Mouse (Mus musculus) cerebellum, adult 2 months (tissue): ENCODE measurements around the gene Zfp827. TPM values are rescaled to one million over a fixed set of nuclear protein-coding genes. Genes with fewer than 3 reads are reported as not detected.

Experiments
- DNase-seq, 2 experiments: peaks; one replicate each; pipeline ENCODE4 v3.0.0; 2021
- H3K27ac ChIP-seq: fragments of 200-500 bp; 2 replicates; pipeline ENCODE4 v1.5.1; 2012; ENCODE audit warnings: low read length, control low read depth, inconsistent platforms; ENCODE audit not compliant: insufficient read depth
- H3K27me3 ChIP-seq: fragments of 200-500 bp; 2 replicates; pipeline ENCODE4 v1.6.1; 2012; ENCODE audit warnings: inconsistent platforms, mild to moderate bottlenecking, low read length, moderate library complexity; ENCODE audit not compliant: control insufficient read depth, insufficient read depth
- H3K4me1 ChIP-seq: fragments of 200-500 bp; 2 replicates; pipeline ENCODE4 v1.6.1; 2011; ENCODE audit warnings: low read length; ENCODE audit not compliant: control insufficient read depth, insufficient read depth
- H3K4me3 ChIP-seq: fragments of 200-500 bp; replicated peaks from 2 replicates; pipeline ENCODE3; 2011; ENCODE audit warnings: mild to moderate bottlenecking, low read depth, low read length, control low read depth; ENCODE audit not compliant: insufficient read depth
- CTCF ChIP-seq: fragments of 200-500 bp; IDR thresholded peaks from 2 replicates; pipeline ENCODE4 v1.5.1; 2011; ENCODE audit warnings: low read depth, mild to moderate bottlenecking, control low read depth, low read length, moderate library complexity, borderline replicate concordance; ENCODE audit not compliant: insufficient read depth
- POLR2A ChIP-seq: fragments of 200-500 bp; IDR thresholded peaks from 2 replicates; pipeline ENCODE4 v1.6.1; 2011; ENCODE audit warnings: low read length, control low read depth, borderline replicate concordance; ENCODE audit not compliant: insufficient read depth
- WGBS: fragments of 180-500 bp; shearing (Covaris S2); methylation state at CpG from one replicate; pipeline ENCODE4 v1.1.7; 2018; 5-methylcytosine and 5-hydroxymethylcytosine counted together
- polyA plus RNA-seq: library from polyadenylated mRNA; depleted of rRNA; stranded (reverse); fragments of >200 nt; gene quantifications from 2 replicates; pipeline ENCODE4 v1.2.3, GENCODE M21; 2012

Zfp827 gene
- polyA plus RNA-seq, 1 experiment = 24.7 TPM

DNA sequence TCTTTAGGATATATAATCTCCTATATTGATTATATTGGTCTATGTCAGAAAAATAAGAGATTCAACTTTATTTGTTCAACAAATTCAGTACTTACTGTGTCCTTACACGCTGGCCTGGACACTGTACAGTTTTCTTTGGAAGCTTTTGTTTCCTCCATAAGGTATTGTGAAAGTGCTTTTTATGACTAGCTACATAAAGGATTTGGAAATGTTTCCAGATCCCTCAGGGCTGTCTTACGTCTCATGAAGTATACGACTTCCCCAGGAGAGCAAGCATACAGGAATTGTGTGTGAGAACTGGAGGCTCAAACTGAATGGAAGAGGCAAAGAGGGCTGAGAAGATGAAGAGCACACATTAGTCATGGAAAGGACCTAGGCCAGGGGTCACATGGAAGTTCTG lies 45.1 kb downstream of the Zfp827 start:
- Histone ChIP-seq H3K4me3 (no peak overlapping the region), H3K27me3 (no peaks in the 10 kb centered on the region), H3K4me1 (0 out of 2 replicates have a peak, but pooled peaks cover 4% of the 10 kb centered on the region), H3K27ac (no peak overlapping the region)
- TF ChIP-seq CTCF (no peak), POLR2A (no peak)
- WGBS = 92% methylated on average over 3 of the region's 3 CpGs
- no peak for DNase-seq

DNA sequence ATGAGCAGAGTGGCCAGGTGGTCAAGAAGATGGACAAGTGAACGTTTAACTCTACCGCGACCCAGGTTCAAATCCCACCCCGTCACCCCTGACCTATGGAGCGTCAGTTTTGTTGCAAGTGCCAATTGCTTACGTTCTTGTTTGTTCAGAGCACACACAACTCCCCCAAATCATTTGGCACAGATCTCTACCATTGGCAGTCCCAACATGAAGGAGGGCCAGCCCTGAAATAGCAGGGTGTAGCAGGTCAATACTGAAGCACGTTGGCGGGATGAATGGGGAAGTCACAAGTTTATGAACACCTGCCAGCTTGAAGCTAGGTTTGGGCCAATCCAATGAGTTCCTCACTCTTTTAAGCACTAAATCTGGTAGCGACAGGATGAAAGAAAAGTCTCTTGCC lies 46.7 kb downstream of the Zfp827 start:
- no peak overlapping the region for H3K27ac ChIP-seq
- peaks cover 7% of the 10 kb centered on the region; the same call in 1 of the 2 replicates for H3K4me1 ChIP-seq
- H3K4me3 ChIP-seq = no peak overlapping the region
- DNase-seq = no peak
- TF ChIP-seq POLR2A = no peak
- no peak for TF ChIP-seq CTCF
- WGBS = 53% methylated on average over 9 of the region's 9 CpGs
- H3K27me3 ChIP-seq = no peaks in the 10 kb centered on the region

DNA sequence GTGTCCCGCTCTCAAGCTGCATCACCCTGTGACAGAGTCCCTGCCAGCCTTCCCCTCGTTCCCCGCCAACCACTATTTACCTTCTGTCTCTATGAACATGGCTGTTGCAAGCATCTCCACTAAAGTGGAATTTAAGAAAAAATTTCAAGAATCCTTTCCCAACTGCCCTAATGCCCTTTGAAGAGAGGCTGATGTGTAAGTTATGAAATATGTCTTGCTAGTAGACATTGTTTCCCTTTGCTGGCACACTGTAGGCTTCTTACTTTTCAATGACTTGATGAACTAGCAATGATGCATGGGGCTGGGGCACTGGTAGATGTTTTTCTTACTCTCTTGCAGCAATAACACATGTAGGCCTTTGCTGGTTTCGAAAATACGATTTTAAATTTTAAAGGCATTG lies 49.0 kb downstream of the Zfp827 start:
- Histone ChIP-seq H3K4me3 (no peak overlapping the region), H3K27me3 (no peaks in the 10 kb centered on the region), H3K27ac (no peak overlapping the region), H3K4me1 (peaks cover 7% of the 10 kb centered on the region; the same call in 1 of the 2 replicates)
- no peak for TF ChIP-seq POLR2A
- TF ChIP-seq CTCF = no peak
- 92% methylated on average over 5 of the region's 5 CpGs for WGBS
- DNase-seq = no peak

DNA sequence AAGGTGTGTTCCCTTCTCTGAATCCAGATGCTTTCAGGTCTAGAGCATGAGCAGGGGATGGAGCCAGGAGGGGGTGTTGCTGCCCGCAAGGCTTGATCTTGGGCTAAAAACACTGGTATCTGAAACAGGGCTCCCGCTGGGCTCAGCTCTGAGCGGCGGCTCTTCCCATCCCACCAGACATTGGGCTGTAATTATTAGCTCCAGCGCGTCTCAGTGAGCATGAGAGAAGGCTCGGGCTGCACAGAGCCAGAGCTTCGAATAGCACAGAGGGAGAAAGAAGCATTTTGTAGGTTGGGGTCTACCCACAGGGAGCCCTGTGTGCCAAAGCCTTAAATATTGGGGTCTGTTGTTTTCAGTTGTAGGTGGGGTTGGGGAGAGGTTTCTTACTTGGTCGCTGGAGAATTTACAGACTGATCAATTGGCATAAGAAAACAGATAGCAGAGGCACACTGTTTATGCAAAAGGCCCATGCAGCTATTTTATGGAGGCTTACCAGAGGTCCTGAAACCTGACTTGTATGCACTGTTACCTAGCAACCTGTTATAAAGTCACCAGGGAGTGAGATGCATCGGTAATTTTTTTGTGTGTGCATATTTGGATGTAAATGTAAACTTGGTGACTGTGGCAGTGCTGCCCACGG lies 50.4 kb downstream of the Zfp827 start:
- TF ChIP-seq CTCF (no peak), POLR2A (no peak)
- WGBS = 31% methylated on average over 11 of the region's 11 CpGs

DNA sequence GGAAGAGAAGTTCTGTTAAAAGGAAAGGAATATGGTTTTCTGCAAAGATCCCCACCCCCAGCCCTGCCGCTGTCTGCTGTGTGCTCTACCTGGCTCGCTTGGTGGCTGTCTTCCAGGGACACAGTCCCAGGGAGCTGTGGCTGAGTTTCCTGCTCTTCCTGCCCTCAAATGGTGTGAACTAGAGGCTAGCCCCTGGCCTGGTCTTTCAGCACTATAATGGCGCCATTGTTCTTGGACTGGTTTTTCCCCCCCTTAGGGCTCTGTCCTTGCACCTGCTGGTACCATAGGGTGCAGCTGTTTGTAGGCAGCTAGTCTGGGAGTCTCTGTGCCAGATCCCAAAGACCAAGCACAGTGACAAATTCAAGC lies 50.9 kb downstream of the Zfp827 start:
- H3K27me3 ChIP-seq = no peaks in the 10 kb centered on the region
- TF ChIP-seq CTCF (no peak), POLR2A (no peak)
- peaks cover 7% of the 10 kb centered on the region; the same call in 1 of the 2 replicates for H3K4me1 ChIP-seq
- H3K27ac ChIP-seq = 0 out of 2 replicates have a peak overlapping the region, but pooled peaks have one; percentile 71
- 51% methylated on average over 3 of the region's 3 CpGs for WGBS
- DNase-seq = no peak
- H3K4me3 ChIP-seq = no peak overlapping the region

More for the DNA sequence above, 50.4 kb downstream of the Zfp827 start:
- Histone ChIP-seq H3K4me3 (no peak overlapping the region), H3K27ac (no peak overlapping the region), H3K4me1 (peaks cover 7% of the 10 kb centered on the region; the same call in 1 of the 2 replicates), H3K27me3 (no peaks in the 10 kb centered on the region)
- DNase-seq = no peak

DNA sequence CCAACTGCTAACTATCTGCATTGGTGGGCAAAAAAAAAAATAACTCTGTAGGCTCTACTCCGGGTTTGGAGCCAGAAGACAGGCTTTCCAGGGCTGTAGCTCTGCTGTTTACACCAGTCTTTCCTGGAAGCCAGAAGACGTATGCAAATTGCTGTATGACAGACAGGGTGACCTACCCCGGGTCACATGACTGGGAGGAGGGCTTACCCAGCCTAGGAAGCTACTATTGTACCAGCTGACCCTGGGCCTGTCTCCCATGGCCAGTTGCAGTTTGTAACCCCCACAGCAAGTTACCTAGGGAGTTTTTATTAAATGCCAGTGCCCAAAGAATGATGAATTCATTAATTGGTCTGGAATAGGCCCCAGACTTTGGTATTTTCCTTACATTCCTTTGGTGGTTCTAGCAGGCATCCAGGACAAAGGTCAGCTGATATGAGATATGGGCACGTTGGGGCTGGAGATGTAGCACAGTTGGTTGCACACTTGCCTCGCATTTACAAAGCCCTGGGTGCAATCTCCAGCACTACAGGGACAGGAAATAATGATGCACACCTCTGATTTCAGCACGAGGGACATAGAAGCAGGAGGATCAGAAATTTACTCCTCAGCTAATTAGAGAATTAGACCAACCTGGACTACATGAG lies 52.0 kb downstream of the Zfp827 start:
- WGBS = 65% methylated on average over 6 of the region's 6 CpGs
- Histone ChIP-seq H3K4me3 (no peak overlapping the region), H3K27me3 (no peaks in the 10 kb centered on the region), H3K27ac (no peak overlapping the region), H3K4me1 (peaks cover 7% of the 10 kb centered on the region; the same call in 1 of the 2 replicates)
- no peak for DNase-seq
- TF ChIP-seq POLR2A = no peak

DNA sequence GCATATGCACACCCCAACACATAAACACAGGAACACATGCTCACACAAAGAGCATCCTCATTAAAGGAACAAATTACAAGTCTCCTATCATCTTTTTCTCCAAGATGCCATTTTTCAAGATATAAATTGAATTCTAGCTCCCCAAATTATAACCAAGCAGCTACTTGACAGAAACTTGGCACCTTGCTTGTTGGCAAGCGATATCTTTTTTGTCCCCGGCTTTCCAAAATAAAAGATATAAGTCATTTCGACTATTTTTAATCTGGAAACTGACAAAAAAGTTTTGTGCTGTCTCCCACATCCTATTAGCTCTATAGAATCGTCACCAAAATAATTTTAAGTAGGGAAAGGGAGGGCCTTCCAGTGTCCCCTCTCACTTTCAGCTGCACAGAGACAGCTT lies 53.1 kb downstream of the Zfp827 start:
- no peak overlapping the region for H3K27ac ChIP-seq

DNA sequence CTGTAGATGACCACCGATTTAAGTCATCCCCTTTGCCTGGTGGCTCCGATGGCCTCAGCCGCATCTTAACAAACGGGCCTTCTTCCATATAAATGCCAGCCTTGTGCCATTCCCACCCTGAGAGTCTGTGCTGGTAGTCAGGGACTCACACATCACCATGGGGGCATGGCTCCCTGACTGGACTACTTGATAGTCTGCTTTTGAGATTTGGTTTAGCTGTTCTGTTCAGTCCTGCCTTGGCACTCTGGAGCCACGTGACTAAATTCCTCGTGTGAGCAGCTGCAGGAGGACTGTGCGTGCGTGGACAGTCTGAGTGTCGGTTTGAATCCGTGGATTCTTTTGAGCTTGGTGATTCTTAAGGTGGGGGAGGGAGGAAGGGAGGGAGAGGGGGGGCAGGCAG lies 53.7 kb downstream of the Zfp827 start:
- DNase-seq = no peak
- TF ChIP-seq POLR2A = no peak
- no peak for TF ChIP-seq CTCF
- Histone ChIP-seq H3K4me1 (peaks cover 7% of the 10 kb centered on the region; the same call in 1 of the 2 replicates), H3K27ac (no peak overlapping the region; the same call in 1 of the 2 replicates), H3K27me3 (no peaks in the 10 kb centered on the region), H3K4me3 (no peak overlapping the region)
- 62% methylated on average over 10 of the region's 10 CpGs for WGBS

More for the DNA sequence above, 53.1 kb downstream of the Zfp827 start:
- TF ChIP-seq CTCF (no peak), POLR2A (no peak)
- DNase-seq = no peak
- H3K4me1 ChIP-seq = peaks cover 7% of the 10 kb centered on the region; the same call in 1 of the 2 replicates
- no peak overlapping the region for H3K4me3 ChIP-seq
- 58% methylated on average over 4 of the region's 4 CpGs for WGBS
- H3K27me3 ChIP-seq = no peaks in the 10 kb centered on the region
